In genomic region chr9:77617751-77618150, GRCm38 (mm10) we compare ENCODE assay signal across 21 mouse cellular contexts. TPM values are rescaled to one million over a fixed set of nuclear protein-coding genes. Genes with fewer than 3 reads are reported as not detected.
"Had no signal": no experiment of that assay in that cellular context is flagged by ENCODE, and none has a peak within 500 bp of the region (broad histone marks: within the 10 kb centered on the region; RNA-seq: fewer than 3 reads in every experiment).

No protein-coding gene starts in this region.

- H3K27ac ChIP-seq: kidney, postnatal 0 days; layer of hippocampus, adult 2 months; limb, embryonic 10.5 days; limb, embryonic 13.5 days; liver, embryonic 12.5 days; liver, embryonic 15.5 days; macrophage; midbrain, embryonic 12.5 days; midbrain, embryonic 15.5 days; neural tube, embryonic 12.5 days; neural tube, embryonic 15.5 days had no signal

- DNase-seq: kidney, postnatal 25 days; layer of hippocampus, adult 9-11 months; liver; lung, adult 18-20 months; lung, postnatal 14 days; thymus, adult 18-20 months; thymus, postnatal 36 days had no signal

- H3K36me3 ChIP-seq: limb, embryonic 10.5 days; limb, embryonic 13.5 days; liver, embryonic 12.5 days; liver, embryonic 15.5 days; midbrain, embryonic 12.5 days; midbrain, embryonic 15.5 days; neural tube, embryonic 12.5 days; neural tube, embryonic 15.5 days had no signal

- H3K9me3 ChIP-seq: limb, embryonic 10.5 days; liver, embryonic 12.5 days; liver, embryonic 15.5 days; midbrain, embryonic 12.5 days; midbrain, embryonic 15.5 days; neural tube, embryonic 15.5 days had no signal

- H3K4me3 ChIP-seq: layer of hippocampus, adult 2 months; limb, embryonic 10.5 days; limb, embryonic 13.5 days; liver, embryonic 12.5 days; liver, embryonic 15.5 days; midbrain, embryonic 12.5 days; midbrain, embryonic 15.5 days; neural tube, embryonic 12.5 days; neural tube, embryonic 15.5 days had no signal

- H3K4me1 ChIP-seq: limb, embryonic 10.5 days; limb, embryonic 13.5 days; liver, embryonic 12.5 days; liver, embryonic 15.5 days; midbrain, embryonic 12.5 days; midbrain, embryonic 15.5 days; neural tube, embryonic 12.5 days; neural tube, embryonic 15.5 days had no signal

- H3K27me3 ChIP-seq: limb, embryonic 13.5 days; liver, embryonic 12.5 days; liver, embryonic 15.5 days; midbrain, embryonic 12.5 days; midbrain, embryonic 15.5 days; neural tube, embryonic 12.5 days; neural tube, embryonic 15.5 days had no signal

RNA-seq across cellular contexts. Expression of gene Klhl31, which starts 18.5 kb away (rescaled TPM):
- total RNA-seq: megakaryocyte, adult 5-6 weeks had no signal
- polyA plus RNA-seq: large intestine, adult 2 months; macrophage; spleen, adult 2 months had no signal
